Mouse (Mus musculus) embryo, embryonic 11 days (tissue): ENCODE measurements around the gene Scgn.

ENCODE experiments used
- DNase-seq: peaks from one replicate; pipeline ENCODE4 v3.0.0-alpha.2; 2015

Gene Scgn

DNA sequence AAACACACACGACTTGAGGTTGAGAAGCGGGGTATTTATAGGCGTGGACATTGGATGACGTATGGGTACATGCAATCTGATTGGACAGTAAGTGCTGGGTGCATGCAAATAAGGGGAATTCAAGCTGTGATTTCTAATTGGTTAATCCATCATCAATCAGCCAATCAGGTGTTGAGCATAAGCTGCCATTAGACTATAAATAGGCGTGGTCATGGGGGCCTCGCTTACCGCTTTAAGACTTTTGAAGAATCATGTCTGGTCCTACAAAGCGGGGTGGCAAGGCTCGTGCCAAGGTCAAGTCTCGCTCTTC is 56.8 kb downstream of the Scgn start, which contains the start of gene Hist1h2aa:
TSS of gene Hist1h2aa (plus strand) at position 252 of the 310 bp plus-strand sequence.
- no peak for DNase-seq

DNA sequence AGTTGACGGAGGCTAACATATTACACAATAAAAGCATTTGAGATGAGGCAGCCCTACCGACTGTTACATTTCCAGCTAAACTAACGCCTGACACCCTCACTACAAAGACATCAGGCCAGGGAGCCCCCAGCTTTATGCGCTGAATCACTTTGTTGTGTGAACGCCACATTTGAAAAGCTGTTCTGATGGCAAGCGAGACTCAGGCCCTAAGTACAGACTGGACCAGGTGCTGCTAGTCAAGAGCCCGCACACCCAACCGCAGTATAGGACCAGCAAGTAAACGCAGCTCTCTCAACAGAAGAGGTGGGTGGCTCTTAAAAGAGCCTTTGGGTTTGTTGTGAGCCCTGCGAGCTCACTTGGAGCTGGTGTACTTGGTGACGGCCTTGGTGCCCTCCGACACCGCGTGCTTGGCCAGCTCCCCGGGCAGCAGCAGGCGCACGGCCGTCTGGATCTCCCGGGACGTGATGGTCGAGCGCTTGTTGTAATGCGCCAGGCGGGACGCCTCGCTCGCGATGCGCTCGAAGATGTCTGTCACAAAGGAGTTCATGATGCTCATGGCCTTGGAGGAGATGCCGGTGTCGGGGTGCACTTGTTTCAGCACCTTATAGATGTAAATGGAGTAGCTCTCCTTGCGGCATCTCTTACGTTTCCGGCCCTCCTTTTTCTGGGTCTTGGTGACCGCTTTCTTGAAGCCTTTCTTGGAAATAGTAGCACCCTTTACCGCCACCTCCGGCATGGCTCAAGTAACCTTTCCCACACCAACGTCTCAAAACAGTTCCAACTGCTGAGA is 57.4 kb downstream of the Scgn start, which contains the start of gene Hist1h2ba:
TSS of gene Hist1h2ba (minus strand) at position 736 of the 790 bp plus-strand sequence.
- DNase-seq, result no peak

DNA sequence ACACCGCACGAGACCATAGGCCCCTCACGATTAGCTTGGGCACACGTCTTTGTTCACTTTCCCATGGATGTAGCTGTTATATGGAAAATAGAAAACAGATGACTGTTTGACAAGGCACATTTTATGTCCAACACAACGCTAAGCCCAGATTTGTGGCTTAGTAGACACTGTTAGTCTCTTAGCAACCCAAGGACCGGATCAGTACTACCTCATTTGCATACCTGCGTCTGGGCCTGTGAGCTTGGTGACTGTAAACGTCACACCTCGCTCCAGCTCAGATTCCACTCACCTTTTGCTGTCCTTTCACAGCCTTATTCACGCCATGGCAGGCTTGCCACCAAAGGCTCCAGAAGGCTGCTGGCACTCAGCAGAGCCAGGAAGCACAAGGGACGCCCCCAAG is 60.1 kb downstream of the Scgn start:
- DNase-seq, result no peak

DNA sequence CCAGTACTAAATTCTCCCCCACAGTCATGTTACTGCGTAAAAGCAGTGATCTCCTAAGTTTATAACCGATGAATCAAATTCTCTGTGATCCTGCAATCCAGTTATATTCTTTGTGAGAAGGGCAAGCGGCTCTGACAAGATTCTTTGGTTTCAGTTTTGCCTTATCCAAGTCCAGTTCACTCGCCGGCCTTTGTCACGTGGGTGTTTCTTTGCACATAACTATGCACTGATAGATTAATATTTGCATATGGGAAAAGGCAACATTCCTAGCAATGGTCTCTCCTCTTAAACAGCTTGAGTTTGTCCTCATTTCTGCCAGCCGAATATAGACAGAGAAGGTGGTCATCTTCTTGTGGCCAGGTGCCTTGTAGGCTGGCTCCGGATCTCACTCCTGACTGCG is 60.6 kb downstream of the Scgn start:
- no peak for DNase-seq

DNA sequence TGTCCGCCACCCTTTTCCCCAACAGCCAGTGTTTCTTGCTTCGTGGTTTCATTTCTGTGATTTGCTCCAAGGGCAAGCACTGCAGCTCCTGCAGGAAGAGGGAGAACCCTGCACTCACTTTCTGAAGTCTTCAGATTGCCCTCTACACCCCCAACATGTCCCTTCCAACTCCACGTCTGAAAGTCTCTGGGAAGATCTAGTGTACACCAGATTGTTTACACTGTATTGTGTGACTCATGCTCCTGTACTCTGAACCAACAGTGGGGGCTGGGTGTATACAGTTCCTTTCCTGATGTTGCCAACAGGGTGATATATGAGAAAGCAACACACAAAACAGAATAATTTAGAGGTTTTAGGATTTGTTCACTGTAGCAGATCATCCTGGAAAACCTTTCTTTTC is 62.4 kb downstream of the Scgn start:
- no peak for DNase-seq

DNA sequence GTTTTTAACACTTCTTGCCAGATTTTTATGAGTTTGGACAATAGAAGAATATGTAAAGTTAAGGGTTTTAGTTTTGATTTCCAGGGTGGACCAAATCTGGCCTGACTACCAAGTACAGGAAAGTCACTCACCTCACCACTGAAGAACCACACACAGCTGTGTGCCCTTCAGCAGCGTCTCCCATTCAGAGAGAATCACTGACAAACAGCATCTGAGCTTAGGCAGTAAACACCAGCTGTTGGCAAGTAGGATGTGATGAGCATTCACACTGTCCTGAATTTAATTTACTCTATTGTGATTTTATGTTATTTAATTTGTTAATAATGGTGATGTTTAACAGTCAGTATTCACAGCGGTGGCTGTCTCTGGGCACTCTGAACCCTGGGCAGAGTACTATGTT is 65.2 kb downstream of the Scgn start:
- no peak for DNase-seq

DNA sequence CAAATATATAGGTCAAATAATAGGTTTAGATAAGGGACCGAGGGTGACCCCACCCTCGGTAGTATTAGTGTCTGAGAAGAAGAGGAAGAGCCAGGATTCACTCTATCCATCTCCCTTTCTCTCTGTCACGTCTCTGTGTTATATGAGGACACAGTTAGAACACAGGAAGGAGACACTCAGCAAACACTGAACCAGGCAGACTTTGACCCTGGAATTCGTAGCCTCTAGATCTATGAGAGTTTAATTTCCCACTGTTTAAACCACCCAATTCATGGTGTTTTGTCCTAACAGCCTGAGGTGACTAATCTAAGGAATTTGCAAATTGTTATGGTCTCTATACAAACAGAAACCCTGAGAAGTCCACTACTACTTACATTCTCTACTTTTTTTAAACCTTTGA is 73.3 kb downstream of the Scgn start:
- no peak for DNase-seq

DNA sequence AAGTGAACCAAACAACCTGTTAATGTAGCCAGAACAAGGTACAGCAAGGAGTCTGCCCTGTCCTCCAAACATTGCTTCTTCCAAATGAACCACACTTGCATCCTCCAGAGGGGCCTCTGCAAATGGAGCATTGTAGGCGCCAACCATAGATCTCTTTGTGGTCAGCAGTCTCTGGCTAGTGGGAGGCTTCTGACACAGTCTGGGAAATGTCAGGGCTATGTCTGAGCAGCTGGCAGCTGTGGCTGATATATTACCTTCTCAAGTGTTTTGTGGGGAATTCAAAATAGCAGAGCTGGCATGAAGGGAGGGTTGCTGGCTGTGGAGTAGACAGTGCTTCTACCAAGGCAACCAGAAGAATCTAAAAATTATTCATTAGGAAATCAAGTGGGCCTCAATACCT is 74.9 kb downstream of the Scgn start:
- DNase-seq, result peak; percentile 30

DNA sequence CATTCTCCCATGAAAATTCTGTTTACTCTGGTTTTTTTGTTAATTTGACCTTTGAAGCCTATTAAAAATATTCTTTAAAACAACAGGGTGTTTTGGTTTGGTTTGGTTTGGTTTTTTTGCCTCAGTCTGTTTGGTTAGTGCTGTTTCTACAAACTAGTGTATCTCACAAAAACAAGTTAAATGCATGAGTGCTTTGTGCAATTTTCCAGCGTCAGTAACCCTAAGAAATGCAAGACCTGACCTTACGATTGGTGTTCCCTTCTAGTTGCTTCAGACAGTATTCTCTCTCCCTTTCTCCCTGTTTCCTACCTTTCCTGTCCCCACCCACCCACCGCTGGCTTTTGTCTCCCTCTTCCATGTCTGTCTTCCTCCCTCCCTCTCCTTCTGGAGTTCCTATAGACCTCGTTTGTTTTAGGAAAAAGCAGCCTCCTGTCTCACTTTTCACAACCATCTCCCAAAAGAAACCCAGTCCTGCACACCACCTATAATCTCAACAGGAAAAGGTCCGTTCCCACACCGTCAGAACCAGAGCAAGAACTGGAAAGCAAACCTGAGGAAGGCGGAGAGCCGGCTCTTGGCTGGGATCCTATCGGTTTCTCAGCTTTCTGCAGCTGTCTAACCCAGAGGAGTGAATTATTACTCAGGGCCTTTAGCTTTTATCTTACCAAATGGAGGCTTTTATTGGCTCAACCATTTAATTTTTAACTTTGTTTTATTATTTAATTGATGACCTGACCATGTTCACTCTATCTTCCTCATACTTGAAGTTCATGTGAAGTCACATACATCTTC is 76.4 kb downstream of the Scgn start, which contains the start of gene Slc17a4:
TSS of gene Slc17a4 (minus strand) at position 634 of the 792 bp plus-strand sequence.
- no peak for DNase-seq

DNA sequence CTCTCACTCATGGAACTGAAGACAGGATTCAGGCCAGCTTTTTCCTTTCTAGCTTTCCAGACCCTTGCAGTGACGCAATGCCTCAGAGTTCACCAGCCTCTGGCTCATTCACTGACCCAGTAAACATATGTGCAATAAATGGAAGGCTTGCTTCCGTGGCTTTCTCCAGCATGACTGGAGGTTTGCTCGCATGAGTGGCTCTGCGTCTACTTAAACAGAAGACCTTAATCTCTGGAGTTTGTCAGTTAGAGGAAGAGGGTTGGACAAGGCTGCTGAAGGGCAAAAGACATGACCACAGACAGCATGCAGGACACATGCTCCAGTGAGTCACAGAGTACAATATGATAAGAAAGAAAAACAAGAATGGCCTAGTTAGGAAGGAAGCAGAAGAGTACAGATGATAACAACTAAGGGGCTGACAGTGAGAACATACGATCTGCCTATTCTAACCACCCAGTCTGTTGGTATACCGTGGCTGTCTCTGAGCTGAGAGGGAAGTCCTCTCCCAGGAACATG is 77.2 kb downstream of the Scgn start:
- peak; percentile 19 for DNase-seq

DNA sequence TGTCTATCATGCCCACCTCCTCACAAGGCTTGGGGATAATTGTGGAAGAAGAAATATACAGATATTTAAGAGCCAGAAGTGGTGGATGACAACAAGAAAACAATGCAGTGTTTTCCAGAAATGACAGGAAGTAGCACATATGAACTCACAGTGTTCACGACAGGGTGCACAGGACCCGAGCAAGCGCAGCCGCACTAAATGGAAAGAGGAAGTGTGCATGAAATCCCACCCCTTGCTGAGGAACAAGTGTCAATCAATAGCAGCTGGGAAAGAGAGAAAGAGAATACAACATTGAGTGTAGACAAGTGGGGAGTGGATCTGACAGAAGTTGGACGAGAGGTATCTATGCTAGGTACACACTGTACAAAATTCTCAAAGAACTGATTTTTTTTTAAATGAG is 79.7 kb downstream of the Scgn start:
- DNase-seq, result no peak

DNA sequence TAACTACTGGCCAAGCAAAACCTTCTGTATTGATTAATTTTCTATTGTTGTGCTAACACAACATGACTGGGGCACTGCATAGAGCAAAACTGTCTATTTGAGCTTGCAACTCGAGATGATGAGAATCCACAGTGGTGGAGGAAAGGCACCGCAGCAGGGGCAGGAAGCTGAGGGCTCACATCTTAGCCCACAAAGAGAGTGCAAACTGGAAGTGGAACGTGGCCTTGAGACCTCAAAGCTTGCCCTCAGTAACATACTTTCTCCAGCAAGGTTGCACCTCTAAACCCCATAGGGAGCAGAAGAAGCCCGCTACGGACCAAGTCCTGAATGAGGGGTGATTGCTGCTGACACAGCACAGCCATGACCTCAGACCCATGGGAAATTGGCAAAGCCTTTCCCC is 80.9 kb downstream of the Scgn start:
- no peak for DNase-seq

DNA sequence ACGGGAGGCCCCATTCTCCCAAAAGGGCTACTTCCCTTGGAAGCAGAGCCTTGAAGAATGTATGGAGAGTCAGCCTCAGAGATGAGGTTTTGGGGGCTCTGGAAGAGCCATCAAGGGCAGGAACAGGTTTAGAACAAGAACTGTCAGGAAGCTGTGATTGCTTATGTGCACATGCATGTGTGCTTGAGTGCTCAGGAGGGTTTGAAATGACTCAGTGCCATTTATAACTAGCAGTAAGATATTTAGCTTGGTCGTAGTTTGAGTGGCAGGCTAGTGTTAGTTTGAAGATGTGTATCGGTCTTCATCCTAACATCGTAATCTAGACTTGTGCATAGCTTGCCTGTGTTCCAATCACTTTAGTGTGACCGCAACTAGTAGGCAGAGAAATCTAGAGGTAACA is 84.1 kb downstream of the Scgn start:
- no peak for DNase-seq
